Mouse (Mus musculus): Measurements from ENCODE around the gene Sncb. TPM values are rescaled to one million over a fixed set of nuclear protein-coding genes. Genes with fewer than 3 reads are reported as not detected.

The Sncb gene
- 0.59 and 0.74 TPM in 2 replicates for polyA plus RNA-seq (2014; fragmentation: Nextera tagmentation; extraction: Ambion mirVana)

DNA sequence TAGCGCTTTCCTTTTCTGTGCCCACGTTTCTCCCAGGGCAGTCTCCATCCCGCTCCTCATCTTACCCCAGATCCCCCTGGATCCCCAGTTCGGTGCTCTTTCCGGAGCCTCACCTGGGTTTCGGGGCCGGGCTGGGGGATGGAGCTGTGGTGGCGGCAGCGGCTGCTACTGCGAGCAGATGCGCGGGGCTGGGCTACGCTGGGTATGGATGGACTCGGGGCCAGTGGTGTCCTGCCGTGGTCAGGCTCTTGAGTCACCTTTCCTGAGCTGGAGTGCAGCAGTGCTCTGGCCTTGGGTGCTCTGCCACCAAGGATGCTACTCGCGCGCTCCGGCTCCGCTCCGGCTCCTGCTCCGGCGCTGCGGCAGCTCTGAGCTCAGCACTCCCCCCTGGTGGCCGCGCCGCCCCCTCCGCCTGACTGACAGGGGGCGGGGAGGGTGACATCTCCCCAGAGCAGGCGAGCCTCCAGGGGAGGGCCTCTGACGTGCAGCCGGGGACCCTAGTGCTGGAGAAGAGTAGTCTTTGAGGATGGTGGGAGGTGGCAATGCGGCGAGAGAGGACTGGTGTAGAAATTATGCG, at the start of gene Sncb:
Sncb (minus strand) TSS at position 404 of the 577 bp plus-strand sequence.
- Histone ChIP-seq H3K27me3 (ENCODE audit: control insufficient read depth, insufficient read depth, low read length) (peaks cover 34% of the 10 kb centered on the region), H3K9me3 (ENCODE audit: control insufficient read depth, low read depth, low read length) (no peaks in the 10 kb centered on the region), H3K36me3 (ENCODE audit: control insufficient read depth, insufficient read depth, low read length) (no peaks in the 10 kb centered on the region), H3K4me1 (ENCODE audit: control insufficient read depth, insufficient read depth, low read length) (0 out of 2 replicates have a peak, but pooled peaks cover 6% of the 10 kb centered on the region), H3K4me3 (ENCODE audit: low read depth, low read length) (peak within 1 kb of the TSS; percentile 25), H3K9ac (replicated peaks; ENCODE audit: low read depth, low read length) (no peak within 1 kb of the TSS), H3K4me2 (replicated peaks; ENCODE audit: low read depth, low read length) (peak within 1 kb of the TSS; percentile 44), H3K27ac (ENCODE audit: low read length) (no peak within 1 kb of the TSS)
- peak; percentile 69; the same call in 1 of the 2 replicates for ATAC-seq (ENCODE audit: insufficient number of reproducible peaks, insufficient read depth, low FRiP score, low read depth)
- WGBS: 3% methylated on average over 35 of the region's 35 CpGs

DNA sequence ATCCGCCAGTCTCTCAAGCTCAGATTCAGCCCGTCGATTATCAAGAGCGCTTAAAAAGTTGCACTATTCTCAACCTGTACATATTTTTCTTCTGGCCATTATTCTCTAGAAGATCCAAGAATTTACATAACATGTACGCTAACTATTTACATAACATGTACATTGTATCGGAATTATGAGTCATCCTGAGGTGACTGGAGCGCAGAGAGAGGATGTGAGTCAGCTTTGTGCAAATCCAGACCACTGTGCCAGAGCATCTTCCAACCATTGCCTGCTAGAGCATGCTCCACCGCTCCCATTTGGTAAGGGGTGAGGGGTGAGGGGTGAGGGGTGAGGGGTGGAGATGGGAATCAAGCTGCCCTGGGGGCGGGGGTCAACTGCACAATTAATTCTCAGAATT, 47.0 kb upstream of the Sncb start:
- no peak overlapping the region for H3K27ac ChIP-seq (ENCODE audit: low read length)
- ATAC-seq (ENCODE audit: insufficient number of reproducible peaks, insufficient read depth, low FRiP score, low read depth): no peak
- H3K27me3 ChIP-seq (ENCODE audit: control insufficient read depth, insufficient read depth, low read length): no peaks in the 10 kb centered on the region
- WGBS: 80% methylated on average over 9 of the region's 9 CpGs
- no peaks in the 10 kb centered on the region for H3K36me3 ChIP-seq (ENCODE audit: control insufficient read depth, insufficient read depth, low read length)
- H3K4me1 ChIP-seq (ENCODE audit: control insufficient read depth, insufficient read depth, low read length): no peaks in the 10 kb centered on the region
- no peak overlapping the region for H3K4me2 ChIP-seq (replicated peaks; ENCODE audit: low read depth, low read length)
- no peak overlapping the region for H3K4me3 ChIP-seq (ENCODE audit: low read depth, low read length)
- H3K9me3 ChIP-seq (ENCODE audit: control insufficient read depth, low read depth, low read length): no peaks in the 10 kb centered on the region
- no peak overlapping the region for H3K9ac ChIP-seq (replicated peaks; ENCODE audit: low read depth, low read length)

DNA sequence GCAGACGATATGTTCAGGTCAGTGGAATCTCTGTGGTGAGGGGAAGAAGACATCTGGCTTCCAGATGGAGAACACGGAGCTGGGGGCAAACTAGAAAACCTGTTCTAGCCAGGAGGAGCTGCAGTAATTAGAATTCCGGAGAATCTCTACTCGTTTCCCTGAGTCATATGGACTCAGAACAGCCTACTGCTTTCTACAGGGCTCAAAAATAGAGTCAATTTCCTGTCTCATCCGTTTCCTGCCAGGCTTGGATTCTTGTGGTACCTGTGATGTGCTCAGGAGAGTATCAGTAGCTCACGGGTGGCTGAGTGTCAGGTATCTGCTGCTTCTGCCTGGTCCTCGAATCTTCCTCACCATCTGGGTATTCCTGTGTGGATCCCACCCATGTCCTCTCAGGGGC, 45.1 kb upstream of the Sncb start:
- 67% methylated on average over 7 of the region's 7 CpGs for WGBS
- Histone ChIP-seq H3K9me3 (ENCODE audit: control insufficient read depth, low read depth, low read length) (no peaks in the 10 kb centered on the region), H3K4me3 (ENCODE audit: low read depth, low read length) (no peak overlapping the region), H3K4me1 (ENCODE audit: control insufficient read depth, insufficient read depth, low read length) (no peaks in the 10 kb centered on the region), H3K4me2 (replicated peaks; ENCODE audit: low read depth, low read length) (no peak overlapping the region), H3K36me3 (ENCODE audit: control insufficient read depth, insufficient read depth, low read length) (no peaks in the 10 kb centered on the region), H3K9ac (replicated peaks; ENCODE audit: low read depth, low read length) (no peak overlapping the region), H3K27ac (ENCODE audit: low read length) (no peak overlapping the region), H3K27me3 (ENCODE audit: control insufficient read depth, insufficient read depth, low read length) (no peaks in the 10 kb centered on the region)
- no peak for ATAC-seq (ENCODE audit: insufficient number of reproducible peaks, insufficient read depth, low FRiP score, low read depth)

DNA sequence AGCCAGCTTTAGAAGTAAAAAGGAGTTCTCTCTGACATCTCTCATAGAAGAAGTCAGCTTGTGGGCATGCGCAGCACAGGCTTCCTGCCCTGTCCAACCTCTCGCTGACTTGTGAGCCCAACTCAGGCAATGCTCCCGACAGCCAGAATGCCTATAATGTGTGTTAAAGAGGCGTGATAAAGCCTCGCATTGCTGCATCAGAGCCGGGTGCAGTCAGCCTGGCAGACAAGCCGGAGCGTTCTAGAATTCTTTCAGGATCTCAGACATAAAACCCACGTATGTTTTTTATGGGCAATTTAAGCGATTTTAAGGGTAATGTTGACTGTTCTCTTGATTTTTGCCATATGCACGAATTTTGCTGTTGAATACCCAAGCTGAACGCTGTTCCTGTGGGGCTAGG, 41.7 kb upstream of the Sncb start:
- no peak overlapping the region for H3K27ac ChIP-seq (ENCODE audit: low read length)
- no peaks in the 10 kb centered on the region for H3K36me3 ChIP-seq (ENCODE audit: control insufficient read depth, insufficient read depth, low read length)
- no peak overlapping the region for H3K4me2 ChIP-seq (replicated peaks; ENCODE audit: low read depth, low read length)
- no peaks in the 10 kb centered on the region for H3K9me3 ChIP-seq (ENCODE audit: control insufficient read depth, low read depth, low read length)
- WGBS: 73% methylated on average over 12 of the region's 12 CpGs
- H3K9ac ChIP-seq (replicated peaks; ENCODE audit: low read depth, low read length): no peak overlapping the region
- no peak for ATAC-seq (ENCODE audit: insufficient number of reproducible peaks, insufficient read depth, low FRiP score, low read depth)
- H3K4me3 ChIP-seq (ENCODE audit: low read depth, low read length): no peak overlapping the region
- no peaks in the 10 kb centered on the region for H3K4me1 ChIP-seq (ENCODE audit: control insufficient read depth, insufficient read depth, low read length)
- H3K27me3 ChIP-seq (ENCODE audit: control insufficient read depth, insufficient read depth, low read length): no peaks in the 10 kb centered on the region

DNA sequence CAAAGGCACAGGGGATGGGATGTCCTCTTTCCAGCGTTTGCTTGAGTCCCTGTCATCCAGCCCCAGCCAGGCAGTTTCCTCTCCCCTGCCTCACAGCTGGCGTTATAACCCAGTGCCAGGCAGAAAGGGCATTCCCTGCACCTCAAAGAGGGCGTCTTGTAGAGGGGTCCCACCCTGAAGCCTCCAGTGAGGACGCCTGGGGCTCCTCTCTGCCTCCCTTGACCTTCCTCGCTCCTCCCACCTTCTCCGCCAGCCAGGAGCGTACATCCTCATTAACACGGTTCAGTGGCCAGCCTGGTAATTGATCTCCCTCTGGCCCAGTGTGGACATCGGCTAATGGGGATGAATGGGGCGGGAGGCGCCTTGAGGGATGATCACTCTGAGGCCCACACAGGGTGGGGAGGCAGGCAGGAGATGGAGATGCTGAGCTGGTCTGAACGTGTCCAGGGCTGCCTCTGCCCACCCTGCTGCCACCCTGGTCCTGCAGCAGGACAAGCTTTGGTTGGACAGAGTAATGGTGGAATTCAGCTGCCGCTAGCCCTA, 40.1 kb upstream of the Sncb start:
- no peak for ATAC-seq (ENCODE audit: insufficient number of reproducible peaks, insufficient read depth, low FRiP score, low read depth)
- no peak overlapping the region for H3K4me2 ChIP-seq (replicated peaks; ENCODE audit: low read depth, low read length)
- no peaks in the 10 kb centered on the region for H3K9me3 ChIP-seq (ENCODE audit: control insufficient read depth, low read depth, low read length)
- H3K4me3 ChIP-seq (ENCODE audit: low read depth, low read length): no peak overlapping the region
- H3K4me1 ChIP-seq (ENCODE audit: control insufficient read depth, insufficient read depth, low read length): no peaks in the 10 kb centered on the region
- no peaks in the 10 kb centered on the region for H3K27me3 ChIP-seq (ENCODE audit: control insufficient read depth, insufficient read depth, low read length)
- H3K36me3 ChIP-seq (ENCODE audit: control insufficient read depth, insufficient read depth, low read length): no peaks in the 10 kb centered on the region
- H3K9ac ChIP-seq (replicated peaks; ENCODE audit: low read depth, low read length): no peak overlapping the region
- H3K27ac ChIP-seq (ENCODE audit: low read length): no peak overlapping the region
- WGBS: 30% methylated on average over 13 of the region's 13 CpGs

DNA sequence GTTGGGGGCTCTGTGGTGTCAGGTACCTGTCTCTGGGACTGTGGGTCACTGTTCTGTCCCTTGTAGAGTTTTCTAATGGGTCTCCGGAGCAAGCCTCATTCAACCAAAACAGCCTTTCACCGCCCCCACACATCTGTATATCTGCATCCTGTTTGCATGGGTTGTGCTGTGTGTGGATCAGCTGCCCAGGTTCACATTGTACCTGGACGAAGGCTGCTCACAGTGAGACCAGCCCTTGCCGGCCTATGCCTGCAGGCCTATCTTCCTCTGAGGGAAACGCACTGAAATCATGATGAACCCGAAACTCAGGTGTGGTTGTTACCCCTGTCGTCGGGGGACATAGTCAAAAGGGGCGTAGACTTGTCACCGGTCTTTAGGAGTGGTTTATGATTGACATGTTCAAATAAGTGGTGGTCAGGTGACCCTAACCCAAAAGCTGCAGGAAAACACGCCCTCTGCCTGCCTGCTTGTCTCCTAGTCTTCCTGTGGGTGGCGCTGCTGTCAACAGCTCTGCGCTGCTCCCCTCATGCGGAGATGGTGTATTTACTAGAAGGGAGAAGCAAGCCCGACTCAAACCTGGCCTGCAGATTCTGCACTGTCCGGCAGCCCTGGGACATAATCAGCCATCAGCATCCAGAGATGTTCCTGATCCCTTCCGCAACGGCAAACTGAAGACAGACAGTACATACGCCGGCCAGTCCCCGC, 38.9 kb upstream of the Sncb start:
- no peaks in the 10 kb centered on the region for H3K36me3 ChIP-seq (ENCODE audit: control insufficient read depth, insufficient read depth, low read length)
- ATAC-seq (ENCODE audit: insufficient number of reproducible peaks, insufficient read depth, low FRiP score, low read depth): no peak
- H3K9ac ChIP-seq (replicated peaks; ENCODE audit: low read depth, low read length): no peak overlapping the region
- no peak overlapping the region for H3K27ac ChIP-seq (ENCODE audit: low read length)
- H3K4me1 ChIP-seq (ENCODE audit: control insufficient read depth, insufficient read depth, low read length): no peaks in the 10 kb centered on the region
- H3K4me3 ChIP-seq (ENCODE audit: low read depth, low read length): no peak overlapping the region
- WGBS: 42% methylated on average over 21 of the region's 21 CpGs
- H3K27me3 ChIP-seq (ENCODE audit: control insufficient read depth, insufficient read depth, low read length): no peaks in the 10 kb centered on the region
- no peaks in the 10 kb centered on the region for H3K9me3 ChIP-seq (ENCODE audit: control insufficient read depth, low read depth, low read length)
- H3K4me2 ChIP-seq (replicated peaks; ENCODE audit: low read depth, low read length): no peak overlapping the region

DNA sequence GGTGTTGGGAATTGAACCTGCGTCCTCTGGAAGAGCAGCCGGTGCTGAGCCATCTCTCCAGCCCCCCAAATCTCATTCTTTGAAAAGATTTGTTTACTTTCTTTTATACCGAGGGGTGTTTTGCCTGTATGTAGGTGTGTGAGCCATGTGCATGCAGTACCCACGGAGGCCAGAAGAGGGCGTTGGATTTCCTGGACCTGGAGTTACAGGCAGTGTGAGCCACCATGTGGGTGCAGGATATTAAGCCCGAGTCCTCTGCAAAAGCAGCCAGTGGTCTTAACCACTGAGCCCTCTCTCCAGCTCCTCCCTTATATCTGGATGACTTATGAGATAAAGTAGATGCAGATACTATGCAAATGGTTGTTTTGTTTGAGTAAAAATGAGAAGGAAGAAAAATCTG, 36.6 kb upstream of the Sncb start:
- no peak overlapping the region for H3K4me3 ChIP-seq (ENCODE audit: low read depth, low read length)
- no peaks in the 10 kb centered on the region for H3K27me3 ChIP-seq (ENCODE audit: control insufficient read depth, insufficient read depth, low read length)
- no peaks in the 10 kb centered on the region for H3K36me3 ChIP-seq (ENCODE audit: control insufficient read depth, insufficient read depth, low read length)
- H3K27ac ChIP-seq (ENCODE audit: low read length): no peak overlapping the region
- H3K4me2 ChIP-seq (replicated peaks; ENCODE audit: low read depth, low read length): no peak overlapping the region
- no peak for ATAC-seq (ENCODE audit: insufficient number of reproducible peaks, insufficient read depth, low FRiP score, low read depth)
- no peaks in the 10 kb centered on the region for H3K4me1 ChIP-seq (ENCODE audit: control insufficient read depth, insufficient read depth, low read length)
- no peak overlapping the region for H3K9ac ChIP-seq (replicated peaks; ENCODE audit: low read depth, low read length)
- no peaks in the 10 kb centered on the region for H3K9me3 ChIP-seq (ENCODE audit: control insufficient read depth, low read depth, low read length)
- WGBS: 83% methylated on average over 6 of the region's 6 CpGs

DNA sequence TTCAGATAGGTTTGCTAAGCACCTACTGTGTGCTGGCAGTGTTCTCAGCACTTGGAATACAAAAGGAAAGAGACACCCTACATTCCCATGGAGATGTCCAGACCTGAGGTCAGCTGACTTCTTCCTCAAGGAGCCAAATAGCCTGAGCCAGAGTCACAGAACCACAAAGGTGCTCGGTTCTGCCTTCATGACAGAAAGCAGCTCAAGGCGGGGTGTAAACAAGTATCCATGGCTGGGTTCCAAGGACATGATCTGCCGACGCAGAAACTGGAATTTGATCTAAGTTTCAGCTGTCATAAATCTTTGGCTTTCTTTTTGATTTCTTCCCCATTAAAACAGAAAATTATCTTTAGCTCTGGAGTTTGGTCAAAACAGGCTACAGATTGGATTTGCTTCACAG, 33.8 kb upstream of the Sncb start:
- H3K9ac ChIP-seq (replicated peaks; ENCODE audit: low read depth, low read length): no peak overlapping the region
- no peak overlapping the region for H3K4me2 ChIP-seq (replicated peaks; ENCODE audit: low read depth, low read length)
- H3K27me3 ChIP-seq (ENCODE audit: control insufficient read depth, insufficient read depth, low read length): no peaks in the 10 kb centered on the region
- ATAC-seq (ENCODE audit: insufficient number of reproducible peaks, insufficient read depth, low FRiP score, low read depth): no peak
- H3K27ac ChIP-seq (ENCODE audit: low read length): no peak overlapping the region
- H3K9me3 ChIP-seq (ENCODE audit: control insufficient read depth, low read depth, low read length): no peaks in the 10 kb centered on the region
- H3K4me3 ChIP-seq (ENCODE audit: low read depth, low read length): no peak overlapping the region
- H3K36me3 ChIP-seq (ENCODE audit: control insufficient read depth, insufficient read depth, low read length): no peaks in the 10 kb centered on the region
- no peaks in the 10 kb centered on the region for H3K4me1 ChIP-seq (ENCODE audit: control insufficient read depth, insufficient read depth, low read length)
- 45% methylated on average over 4 of the region's 4 CpGs for WGBS
